Mouse (Mus musculus): ENCODE results near the gene Spred2.

DNA sequence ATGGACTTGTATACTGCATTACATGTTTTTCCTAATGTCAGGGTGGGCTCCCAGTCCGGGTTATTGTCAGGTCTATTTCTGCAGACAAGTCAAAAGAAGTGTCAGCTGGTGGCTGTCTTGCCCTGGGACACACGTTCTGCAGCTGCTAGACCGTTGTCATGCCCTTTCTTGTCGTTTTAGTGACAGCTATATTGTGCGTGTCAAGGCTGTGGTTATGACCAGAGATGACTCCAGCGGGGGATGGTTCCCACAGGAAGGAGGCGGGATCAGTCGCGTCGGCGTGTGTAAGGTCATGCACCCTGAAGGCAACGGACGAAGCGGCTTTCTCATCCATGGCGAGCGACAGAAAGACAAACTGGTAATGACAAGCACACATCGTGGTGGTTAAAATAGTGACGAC lies 73.8 kb downstream of the Spred2 start:
- TF ChIP-seq CTCF (IDR thresholded peaks at IDR 0.05 in 2 of 3, conservative IDR thresholded peaks at IDR 0.05 in 1 of 3; ENCODE audit: control insufficient read depth in 1 of 3, insufficient read depth in 1 of 3, low read depth in 2 of 3, low read length in 3 of 3, poor library complexity in 1 of 3, severe bottlenecking in 1 of 3) (no peak), POLR2AphosphoS5 (IDR thresholded peaks at IDR 0.05; ENCODE audit: borderline replicate concordance, low read depth, low read length) (no peak), TBP (IDR thresholded peaks at IDR 0.05; ENCODE audit: low read depth, low read length) (no peak), ZNF384 (IDR thresholded peaks at IDR 0.05; ENCODE audit: low read depth, low read length) (no peak), EP300 (IDR thresholded peaks at IDR 0.05; ENCODE audit: low read depth in 1 of 2, low read length in 2 of 2) (no peak), ZC3H11A (IDR thresholded peaks at IDR 0.05; ENCODE audit: low read depth, low read length) (no peak), POLR2A (IDR thresholded peaks at IDR 0.05; ENCODE audit: control insufficient read depth in 1 of 2, insufficient read depth in 1 of 2, low read depth in 1 of 2, low read length in 2 of 2, poor library complexity in 1 of 2) (no peak), TCF12 (IDR thresholded peaks at IDR 0.05; ENCODE audit: low read depth, low read length) (no peak), MXI1 (IDR thresholded peaks at IDR 0.05; ENCODE audit: low read depth, low read length) (no peak), HCFC1 (IDR thresholded peaks at IDR 0.05; ENCODE audit: low read depth, low read length) (no peak), ETS1 (IDR thresholded peaks at IDR 0.05; ENCODE audit: low read depth, low read length) (no peak), USF1 (IDR thresholded peaks at IDR 0.05; ENCODE audit: low read depth, low read length) (no peak), ELF1 (IDR thresholded peaks at IDR 0.05; ENCODE audit: low read depth, low read length) (no peak), ZKSCAN1 (IDR thresholded peaks at IDR 0.05; ENCODE audit: low read depth, low read length) (no peak)
